Comparison of ENCODE assay signal across 20 mouse cellular contexts in the genomic region with DNA sequence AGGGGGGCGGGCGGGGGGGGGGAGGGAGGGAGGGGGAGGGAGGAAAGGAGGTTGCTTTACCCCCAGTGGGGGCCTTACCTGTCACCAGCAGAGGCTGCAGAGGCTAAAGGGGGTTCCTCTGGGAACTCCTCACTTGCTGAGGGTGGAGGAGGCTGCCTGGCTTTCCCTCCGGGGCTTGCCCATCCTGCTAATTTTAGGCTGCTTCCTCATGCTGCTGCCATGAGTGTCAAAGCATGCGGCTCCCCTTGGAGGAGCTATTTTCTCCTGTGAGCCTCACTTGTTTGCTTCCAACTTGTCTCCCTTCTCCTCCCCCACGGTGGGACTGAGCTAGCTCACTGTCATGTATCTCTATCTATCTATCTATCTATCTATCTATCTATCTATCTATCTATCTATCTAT. TPM values are rescaled to one million over a fixed set of nuclear protein-coding genes. Genes with fewer than 3 reads are reported as not detected.
DNase-seq lines count a peak whose midpoint lies in the region; ATAC-seq and TF ChIP-seq lines count a peak whose summit lies in the region.
"Had no signal": no experiment of that assay in that cellular context is flagged by ENCODE, and none has a peak within 500 bp of the region (broad histone marks: within the 10 kb centered on the region; RNA-seq: fewer than 3 reads in every experiment).

No protein-coding gene starts in this region.

- peak overlapping the region; percentile 20; the same call in 1 of the 2 replicates for H3K4me2 ChIP-seq in heart, embryonic 12.5 days
- no peak overlapping the region for H3K4me2 ChIP-seq in hindbrain, postnatal 0 days (ENCODE audit: low read depth, low read length)
- no peak overlapping the region for H3K4me2 ChIP-seq in midbrain, embryonic 13.5 days (replicated peaks)
- H3K4me2 ChIP-seq: limb, embryonic 12.5 days; liver, embryonic 15.5 days had no signal

- peaks cover 9% of the 10 kb centered on the region; the same call in 1 of the 2 replicates for H3K4me1 ChIP-seq in heart, embryonic 12.5 days (replicated peaks)
- no peaks in the 10 kb centered on the region for H3K4me1 ChIP-seq in hindbrain, postnatal 0 days (ENCODE audit: insufficient read depth, low read length)
- no peaks in the 10 kb centered on the region for H3K4me1 ChIP-seq in midbrain, embryonic 13.5 days (replicated peaks)
- H3K4me1 ChIP-seq: embryonic facial prominence, embryonic 10.5 days; limb, embryonic 12.5 days; liver, embryonic 15.5 days had no signal

- H3K36me3 ChIP-seq in heart, embryonic 12.5 days, result no peaks in the 10 kb centered on the region
- no peaks in the 10 kb centered on the region for H3K36me3 ChIP-seq in hindbrain, postnatal 0 days (ENCODE audit: insufficient read depth, low read length)
- no peaks in the 10 kb centered on the region for H3K36me3 ChIP-seq in midbrain, embryonic 13.5 days
- H3K36me3 ChIP-seq: embryonic facial prominence, embryonic 10.5 days; limb, embryonic 12.5 days; liver, embryonic 15.5 days had no signal

- no peak for ATAC-seq in heart, embryonic 12.5 days (ENCODE audit: insufficient number of reproducible peaks, low FRiP score)
- no peak for ATAC-seq in hindbrain, postnatal 0 days
- ATAC-seq in midbrain, embryonic 13.5 days, result no peak
- ATAC-seq: forebrain, embryonic 16.5 days; Patski had no signal

- 0 out of 2 replicates have a peak overlapping the region, but pooled peaks have one; percentile 2 for H3K27ac ChIP-seq in heart, embryonic 12.5 days (ENCODE audit: poor library complexity, severe bottlenecking)
- no peak overlapping the region for H3K27ac ChIP-seq in hindbrain, postnatal 0 days
- no peak overlapping the region for H3K27ac ChIP-seq in midbrain, embryonic 13.5 days
- H3K27ac ChIP-seq: embryonic facial prominence, embryonic 10.5 days; limb, embryonic 12.5 days; liver, embryonic 15.5 days had no signal

- peak; percentile 77 for DNase-seq in gastrocnemius, adult 18-20 months (ENCODE audit: low spot score)
- no peak for DNase-seq in gastrocnemius, postnatal 4 days (ENCODE audit: low spot score in 2 of 2)
- DNase-seq in NIH3T3 (ENCODE audit: low read depth), result peak; percentile 11
- peak; percentile 57 for DNase-seq in right cerebral cortex, postnatal 10 days (ENCODE audit: low spot score in 2 of 2)
- no peak for DNase-seq in hindbrain, postnatal 0 days (ENCODE audit: low spot score)
- no peak for DNase-seq in urinary bladder, postnatal 25 days (ENCODE audit: low spot score)
- DNase-seq: cerebellum, adult 11 months; cerebellum, postnatal 36 days; kidney, adult 8-10 months; kidney, postnatal 4 days; lung, postnatal 10 days had no signal

- TF ChIP-seq CTCF in hindbrain, postnatal 0 days (IDR thresholded peaks at IDR 0.05; ENCODE audit: low read depth), result no peak

- no peak overlapping the region for H3K9ac ChIP-seq in heart, embryonic 12.5 days
- no peak overlapping the region for H3K9ac ChIP-seq in hindbrain, postnatal 0 days (replicated peaks; ENCODE audit: low read length)
- no peak overlapping the region for H3K9ac ChIP-seq in midbrain, embryonic 13.5 days (replicated peaks)
- H3K9ac ChIP-seq: limb, embryonic 12.5 days; liver, embryonic 15.5 days had no signal

- no peaks in the 10 kb centered on the region for H3K27me3 ChIP-seq in heart, embryonic 12.5 days (replicated peaks)
- no peaks in the 10 kb centered on the region for H3K27me3 ChIP-seq in hindbrain, postnatal 0 days (ENCODE audit: insufficient read depth, low read length)
- no peaks in the 10 kb centered on the region for H3K27me3 ChIP-seq in midbrain, embryonic 13.5 days
- H3K27me3 ChIP-seq: limb, embryonic 12.5 days; Patski had no signal

- 13% methylated on average over 3 of the region's 5 CpGs for WGBS in heart, embryonic 12.5 days
- 33% methylated on average over 3 of the region's 5 CpGs for WGBS in hindbrain, postnatal 0 days
- WGBS in midbrain, embryonic 13.5 days, result 48% methylated on average over 3 of the region's 5 CpGs

- H3K9me3 ChIP-seq in heart, embryonic 12.5 days (replicated peaks), result no peaks in the 10 kb centered on the region
- H3K9me3 ChIP-seq in hindbrain, postnatal 0 days (ENCODE audit: low read length), result no peaks in the 10 kb centered on the region
- H3K9me3 ChIP-seq in midbrain, embryonic 13.5 days, result no peaks in the 10 kb centered on the region
- H3K9me3 ChIP-seq: embryonic facial prominence, embryonic 10.5 days; limb, embryonic 12.5 days; liver, embryonic 15.5 days had no signal

- no peak overlapping the region for H3K4me3 ChIP-seq in heart, embryonic 12.5 days
- no peak overlapping the region for H3K4me3 ChIP-seq in hindbrain, postnatal 0 days (ENCODE audit: low read length)
- no peak overlapping the region for H3K4me3 ChIP-seq in midbrain, embryonic 13.5 days (replicated peaks)
- H3K4me3 ChIP-seq: embryonic facial prominence, embryonic 10.5 days; erythroblast, embryonic 14.5 days; limb, embryonic 12.5 days; liver, embryonic 15.5 days had no signal

RNA-seq across cellular contexts. Expression of a gene that starts 12.8 kb away (rescaled TPM):
- total RNA-seq in gastrocnemius, adult 18-20 months (2021), result 10 to 100 TPM; 19.5 to 23.9 TPM
- total RNA-seq in gastrocnemius, postnatal 4 days (2021), result 10 to 100 TPM; 29.2 to 33.2 TPM
- 29.9 and 32.1 TPM in 2 replicates for polyA plus RNA-seq in heart, embryonic 12.5 days (2016; fragmentation: Nextera tagmentation; extraction: Ambion mirVana)
- total RNA-seq in hindbrain, postnatal 0 days (2014; rRNA removed), result 30.0 and 52.7 TPM in 2 replicates
- 16.6 and 18.0 TPM in 2 replicates for polyA plus RNA-seq in hindbrain, postnatal 0 days (2015; fragmentation: Nextera tagmentation; extraction: Ambion mirVana)
- polyA plus RNA-seq in midbrain, embryonic 13.5 days (2015; fragmentation: Nextera tagmentation; extraction: Ambion mirVana), result 36.1 and 38.3 TPM in 2 replicates

RNA-seq across cellular contexts. Expression of a gene that starts 27.1 kb away (rescaled TPM):
- 100 to 1,000 TPM; 279 to 292 TPM for total RNA-seq in gastrocnemius, adult 18-20 months (2021)
- total RNA-seq in gastrocnemius, postnatal 4 days (2021), result 100 to 1,000 TPM; 208 to 218 TPM
- 6.3 and 7.2 TPM in 2 replicates for polyA plus RNA-seq in heart, embryonic 12.5 days (2016; fragmentation: Nextera tagmentation; extraction: Ambion mirVana)
- total RNA-seq in hindbrain, postnatal 0 days (2014; rRNA removed), result 0.16 and 3.0 TPM in 2 replicates
- 0.71 and 0.79 TPM in 2 replicates for polyA plus RNA-seq in hindbrain, postnatal 0 days (2015; fragmentation: Nextera tagmentation; extraction: Ambion mirVana)
- 0.05 TPM in 1 of 2 replicates, not detected in the other for polyA plus RNA-seq in midbrain, embryonic 13.5 days (2015; fragmentation: Nextera tagmentation; extraction: Ambion mirVana)
- total RNA-seq: megakaryocyte-erythroid progenitor cell, adult 5-6 weeks had no signal
- polyA plus RNA-seq: embryonic facial prominence, embryonic 10.5 days; erythroblast, embryonic 14.5 days; Patski had no signal

Comparison
In these comparisons a context has a peak if more than half of its experiments do, and no peak if none do; other contexts are left out.
1. DNase-seq: peak in gastrocnemius, adult 18-20 months (single experiment), NIH3T3 (single experiment) and right cerebral cortex, postnatal 10 days (2 of 2); none in gastrocnemius, postnatal 4 days (0 of 2), hindbrain, postnatal 0 days (single experiment) and urinary bladder, postnatal 25 days (single experiment).
2. RNA of a gene that starts 27.1 kb away (total RNA-seq): 279 to 292 TPM in gastrocnemius, adult 18-20 months and 208 to 218 TPM in gastrocnemius, postnatal 4 days; 0.16 to 3.0 TPM in hindbrain, postnatal 0 days; every median in the first group is over 10 times any median in the second.